Mouse (Mus musculus) megakaryocyte, embryonic 14.5 days (primary cell): ENCODE measurements around the gene Psmg4. TPM values are rescaled to one million over a fixed set of nuclear protein-coding genes. Genes with fewer than 3 reads are reported as not detected.
A peak's percentile ranks its signal among the peaks of the same experiment; 100 is the strongest.

Experiments used
- H3K27me3 ChIP-seq: replicated peaks from 2 replicates; pipeline ENCODE3; 2012; ENCODE audit warnings: inconsistent platforms
- H3K36me3 ChIP-seq: replicated peaks from 2 replicates; pipeline ENCODE3; 2012; ENCODE audit warnings: low read length, inconsistent platforms, mixed read lengths
- H3K4me1 ChIP-seq: 2 replicates; pipeline ENCODE4 v1.6.1; 2012; ENCODE audit warnings: inconsistent platforms
- H3K4me3 ChIP-seq: replicated peaks from 2 replicates; pipeline ENCODE3; 2012; ENCODE audit warnings: moderate library complexity, mild to moderate bottlenecking, inconsistent platforms
- H3K9me3 ChIP-seq: 2 replicates; pipeline ENCODE4 v1.6.1; 2012; ENCODE audit warnings: inconsistent platforms
- FLI1 ChIP-seq: IDR thresholded peaks from 2 replicates; pipeline ENCODE4 v1.6.1; 2012; ENCODE audit warnings: low read length, inconsistent platforms, mixed read lengths
- GATA1 ChIP-seq: IDR thresholded peaks from 3 replicates; pipeline ENCODE4 v1.6.1; 2012; ENCODE audit warnings: mixed read lengths, low read length, inconsistent platforms, borderline replicate concordance
- polyA plus RNA-seq: library from polyadenylated mRNA; stranded (reverse); fragments of >175 nt; gene quantifications from 2 replicates; pipeline ENCODE4 v1.2.3, GENCODE M21; 2012; ENCODE audit warnings: low replicate concordance; ENCODE audit not compliant: insufficient read depth

The Psmg4 gene
- polyA plus RNA-seq, 1 experiment, result 32.8 TPM

DNA sequence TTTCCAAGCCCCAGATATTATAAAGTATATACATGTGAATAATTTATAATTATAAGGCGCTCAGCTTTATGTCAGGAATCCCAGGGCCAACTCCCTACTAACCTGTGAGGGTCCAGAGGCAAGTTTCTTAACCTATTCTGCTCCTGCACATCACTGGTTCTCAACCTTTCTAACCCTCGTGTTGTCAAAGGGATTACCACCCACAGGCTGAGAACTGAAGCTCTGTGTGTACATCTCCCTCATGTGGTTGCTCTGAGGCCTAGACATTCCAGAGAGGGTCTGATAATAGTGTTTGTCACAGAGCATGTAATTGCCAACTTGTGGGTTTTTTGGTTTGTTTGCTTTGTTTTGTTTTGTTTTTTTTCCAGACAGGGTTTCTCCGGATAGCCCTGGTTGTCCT lies 15.8 kb upstream of the Psmg4 start:
- Histone ChIP-seq H3K9me3 (no peaks in the 10 kb centered on the region), H3K4me3 (no peak overlapping the region), H3K27me3 (peaks cover 26% of the 10 kb centered on the region), H3K4me1 (peaks cover 44% of the 10 kb centered on the region), H3K36me3 (no peaks in the 10 kb centered on the region)
- no peak for TF ChIP-seq GATA1
- TF ChIP-seq FLI1, result no peak

DNA sequence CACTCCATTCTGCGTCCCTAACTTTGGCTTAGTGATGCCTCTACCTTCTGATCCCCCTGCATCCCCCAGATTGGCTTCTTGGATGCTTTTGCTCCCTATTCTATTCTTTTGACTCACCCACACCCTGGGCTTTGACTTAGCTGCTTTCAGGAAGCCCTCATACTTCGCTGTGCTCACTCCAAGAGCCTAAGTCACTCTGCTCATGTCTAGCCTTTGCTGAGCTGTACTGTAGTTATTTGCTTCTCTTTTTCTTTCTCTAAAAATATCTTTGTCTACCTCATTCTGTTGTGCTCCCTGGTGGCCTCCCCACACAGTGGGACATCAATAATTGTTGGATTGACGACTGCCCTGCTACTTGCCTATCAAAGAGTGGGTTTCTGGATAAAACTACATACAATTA lies 14.6 kb upstream of the Psmg4 start:
- peaks cover 49% of the 10 kb centered on the region for H3K4me1 ChIP-seq
- H3K4me3 ChIP-seq, result no peak overlapping the region
- H3K9me3 ChIP-seq, result no peaks in the 10 kb centered on the region
- H3K27me3 ChIP-seq, result peaks cover 26% of the 10 kb centered on the region
- no peaks in the 10 kb centered on the region for H3K36me3 ChIP-seq
- TF ChIP-seq GATA1 (no peak), FLI1 (no peak)

DNA sequence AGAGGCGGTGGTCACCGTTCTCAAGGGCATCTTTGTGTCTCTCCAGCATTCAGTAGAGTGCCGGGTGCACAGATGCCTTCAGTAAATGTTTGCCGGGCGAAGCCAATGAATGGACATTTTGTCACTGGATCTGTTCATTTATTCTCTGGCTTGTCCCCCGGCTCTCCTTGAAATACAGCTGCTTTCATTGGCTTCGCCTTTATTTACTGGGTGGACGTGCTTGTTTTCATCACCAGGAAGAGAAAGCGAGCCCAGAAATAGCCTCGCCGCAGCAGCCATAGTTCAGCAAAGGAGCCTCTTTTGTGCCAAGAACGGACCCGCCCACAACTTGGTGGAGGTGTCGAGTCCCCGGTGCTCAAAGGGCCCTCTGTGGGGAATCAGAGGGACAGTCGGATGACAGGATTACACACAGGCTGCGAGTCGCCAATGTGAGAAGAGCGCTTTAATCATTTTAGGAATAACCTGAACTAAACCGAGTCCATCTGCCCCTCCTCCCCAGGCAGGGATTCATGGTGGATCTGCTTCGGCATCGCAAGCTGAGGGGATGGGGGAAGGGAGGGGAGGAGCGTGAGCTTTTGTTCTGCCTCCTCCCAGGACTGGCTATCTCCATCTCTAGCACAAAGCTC lies 13.9 kb upstream of the Psmg4 start:
- H3K4me3 ChIP-seq, result peak overlapping the region; percentile 86
- H3K4me1 ChIP-seq, result peaks cover 56% of the 10 kb centered on the region
- TF ChIP-seq FLI1, result no peak
- TF ChIP-seq GATA1, result no peak
- H3K27me3 ChIP-seq, result peaks cover 23% of the 10 kb centered on the region
- no peaks in the 10 kb centered on the region for H3K9me3 ChIP-seq
- H3K36me3 ChIP-seq, result no peaks in the 10 kb centered on the region

DNA sequence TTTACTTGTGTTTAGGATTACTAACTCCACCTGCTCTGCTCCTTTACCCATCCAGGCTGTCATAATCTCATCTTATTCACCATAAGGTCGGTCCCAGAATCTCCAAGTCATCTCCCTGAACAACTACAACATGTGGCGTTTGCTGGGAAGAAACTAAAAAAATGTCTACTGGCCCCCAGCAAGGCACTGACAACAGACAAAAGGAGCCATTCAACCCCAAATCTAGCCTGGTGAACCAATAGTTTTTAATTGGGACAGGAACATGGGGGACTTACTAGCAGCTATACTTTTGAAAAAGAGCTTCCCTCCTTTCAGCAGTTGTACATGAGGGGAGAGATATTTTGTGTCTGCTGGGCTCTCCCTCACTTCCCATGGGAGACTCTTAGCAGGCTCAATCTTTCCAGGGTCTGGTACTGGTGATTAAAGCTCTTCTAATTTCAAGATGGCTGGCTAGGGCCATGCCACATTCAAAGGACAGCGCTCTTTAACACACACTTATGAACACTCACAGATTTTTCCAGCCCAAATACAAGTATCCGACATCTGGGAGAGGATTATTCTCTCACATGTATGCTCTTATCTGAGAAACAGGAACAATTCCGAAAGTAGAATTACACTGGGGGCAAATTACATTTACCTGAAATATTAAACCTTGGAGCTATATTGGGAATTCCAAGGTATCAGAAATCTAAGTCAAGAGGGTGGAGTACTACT lies 13.1 kb upstream of the Psmg4 start:
- H3K27me3 ChIP-seq, result peaks cover 19% of the 10 kb centered on the region
- no peaks in the 10 kb centered on the region for H3K36me3 ChIP-seq
- no peaks in the 10 kb centered on the region for H3K9me3 ChIP-seq
- peaks cover 63% of the 10 kb centered on the region for H3K4me1 ChIP-seq
- TF ChIP-seq GATA1 (no peak), FLI1 (no peak)
- peak overlapping the region; percentile 86 for H3K4me3 ChIP-seq

DNA sequence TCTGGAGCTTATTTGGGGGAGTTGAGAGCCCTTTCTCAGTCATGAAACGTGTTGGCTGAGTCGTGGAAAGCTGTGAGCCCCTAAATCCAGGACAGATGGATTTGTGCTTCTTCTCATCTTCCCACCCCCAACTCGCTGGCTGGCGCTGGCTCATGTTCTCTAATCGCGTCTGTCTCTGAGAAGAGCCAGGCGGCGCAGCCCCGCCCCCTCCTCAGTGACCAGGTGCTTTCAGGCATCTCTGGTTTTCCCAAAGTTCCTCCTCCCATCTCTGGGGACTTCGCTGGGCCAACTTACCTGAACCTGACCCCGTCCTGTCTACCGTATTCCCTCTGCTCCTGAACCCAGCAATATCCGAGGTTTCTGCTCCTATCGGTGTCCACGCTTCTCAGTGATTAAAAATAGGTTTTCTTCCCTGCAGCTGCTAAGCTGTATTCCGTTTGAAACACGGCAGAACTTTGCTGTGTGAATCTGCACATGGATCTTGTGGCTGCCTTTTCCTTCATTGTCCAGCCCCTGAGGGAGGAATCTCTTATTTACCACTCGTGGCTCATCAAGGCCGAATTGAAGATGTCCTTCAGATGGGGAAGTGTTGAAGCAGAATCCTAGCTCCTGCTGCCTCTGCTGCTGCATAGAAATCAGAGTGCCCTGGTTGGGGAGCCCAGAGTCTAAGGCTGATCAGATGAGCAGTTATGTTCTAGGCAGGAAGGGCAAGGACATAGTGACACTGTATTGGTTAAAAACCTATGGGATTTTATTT lies 12.3 kb upstream of the Psmg4 start:
- Histone ChIP-seq H3K36me3 (no peaks in the 10 kb centered on the region), H3K4me3 (no peak overlapping the region), H3K27me3 (peaks cover 18% of the 10 kb centered on the region), H3K4me1 (peaks cover 68% of the 10 kb centered on the region), H3K9me3 (no peaks in the 10 kb centered on the region)
- no peak for TF ChIP-seq GATA1
- no peak for TF ChIP-seq FLI1

DNA sequence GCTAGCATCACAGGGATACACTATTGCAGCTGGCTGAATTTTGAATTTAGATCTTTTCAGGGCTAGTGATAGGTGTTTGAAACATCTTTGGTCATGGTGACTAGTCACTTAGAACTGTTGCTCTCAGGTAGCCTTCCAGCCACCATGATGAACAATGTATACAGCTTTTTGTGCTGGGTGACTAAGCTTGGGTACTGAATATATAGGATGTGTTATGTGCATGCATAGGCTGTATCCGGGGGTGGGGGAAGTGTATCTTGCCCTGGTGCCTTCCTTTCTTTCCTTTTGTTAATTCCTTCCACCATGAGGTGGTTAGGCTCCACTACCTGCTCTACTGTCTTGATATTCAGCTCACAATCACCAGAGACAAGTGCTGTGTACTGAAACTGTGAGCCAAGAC lies 11.3 kb upstream of the Psmg4 start:
- H3K27me3 ChIP-seq, result peaks cover 18% of the 10 kb centered on the region
- no peaks in the 10 kb centered on the region for H3K36me3 ChIP-seq
- TF ChIP-seq GATA1 (no peak), FLI1 (no peak)
- H3K9me3 ChIP-seq, result no peaks in the 10 kb centered on the region
- no peak overlapping the region for H3K4me3 ChIP-seq
- H3K4me1 ChIP-seq, result peaks cover 76% of the 10 kb centered on the region

GRCm38 (mm10) chr13:34152695-34153094 lies 10.1 kb upstream of the Psmg4 start:
- H3K27me3 ChIP-seq, result peaks cover 18% of the 10 kb centered on the region
- no peaks in the 10 kb centered on the region for H3K9me3 ChIP-seq
- TF ChIP-seq FLI1 (no peak), GATA1 (no peak)
- no peak overlapping the region for H3K4me3 ChIP-seq
- peaks cover 77% of the 10 kb centered on the region for H3K4me1 ChIP-seq
- no peaks in the 10 kb centered on the region for H3K36me3 ChIP-seq

DNA sequence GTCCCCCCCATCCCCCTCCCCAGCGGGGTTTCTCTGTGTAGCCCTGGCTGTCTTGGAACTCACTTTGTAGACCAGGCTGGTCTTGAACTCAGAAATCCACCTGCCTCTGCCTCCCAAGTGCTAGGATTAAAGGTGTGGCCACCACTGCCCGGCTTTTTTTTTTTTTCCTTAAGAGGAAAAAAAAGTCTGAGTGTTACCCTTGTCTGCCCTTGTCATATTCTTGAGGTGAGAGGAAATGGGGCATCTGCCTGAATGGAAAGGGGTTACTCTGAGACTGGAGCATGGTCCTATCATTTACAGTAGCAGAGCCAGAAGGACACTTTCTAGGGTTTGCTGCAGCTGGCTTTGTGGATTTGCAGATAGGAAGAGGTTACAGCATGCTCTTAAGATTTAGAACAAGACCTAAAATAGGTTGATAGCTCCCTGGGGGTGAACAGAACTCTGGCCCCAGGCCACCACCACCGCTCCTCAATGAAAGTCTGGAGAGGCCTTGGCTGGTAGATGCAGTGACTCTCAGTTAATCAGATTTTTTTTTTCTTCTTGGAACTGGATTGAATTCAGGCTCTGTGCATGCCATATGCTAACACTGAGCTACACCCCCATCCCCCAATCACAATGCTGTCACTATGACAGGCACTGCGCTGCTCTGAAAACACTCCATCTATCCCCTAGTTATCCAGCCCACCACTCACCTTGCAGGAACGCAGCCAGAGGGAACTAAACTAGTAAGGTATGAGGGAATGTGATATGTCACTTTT lies 9.3 kb upstream of the Psmg4 start:
- Histone ChIP-seq H3K4me3 (no peak overlapping the region), H3K9me3 (no peaks in the 10 kb centered on the region), H3K4me1 (peaks cover 69% of the 10 kb centered on the region), H3K27me3 (peaks cover 18% of the 10 kb centered on the region), H3K36me3 (no peaks in the 10 kb centered on the region)
- no peak for TF ChIP-seq GATA1
- no peak for TF ChIP-seq FLI1

DNA sequence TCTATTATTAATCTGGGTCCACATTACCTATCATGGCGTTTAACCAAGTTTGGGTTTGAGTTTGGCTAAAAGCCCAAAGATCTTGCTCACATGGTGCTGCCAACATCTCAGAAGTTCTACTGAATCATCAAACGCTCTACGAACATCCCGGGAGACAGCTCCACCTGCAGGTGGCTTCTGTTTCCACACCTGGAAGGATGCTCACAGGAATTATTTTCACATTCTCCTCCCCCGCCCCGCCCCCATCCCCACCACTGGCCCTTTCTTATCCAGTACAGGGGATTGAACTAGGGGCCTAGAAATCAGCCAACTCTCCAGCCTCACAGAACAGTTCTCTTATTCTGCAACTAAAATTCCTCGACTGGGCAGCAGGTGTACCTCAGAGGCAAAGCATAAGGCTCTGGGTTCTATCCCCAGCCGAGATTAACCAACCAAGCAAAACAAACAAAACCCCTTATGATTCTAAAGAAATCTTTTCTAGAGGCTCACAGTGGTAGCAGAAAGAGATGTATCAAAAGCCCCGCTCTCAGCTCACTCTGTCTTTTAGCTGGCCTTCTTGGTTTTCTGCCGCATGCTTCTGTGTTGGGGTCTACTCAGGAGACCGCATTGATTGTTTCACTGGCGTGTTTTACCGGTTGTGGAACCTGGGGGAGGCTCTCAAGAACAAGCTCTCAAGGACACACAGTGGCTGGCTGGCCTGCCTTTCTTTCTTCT lies 8.4 kb upstream of the Psmg4 start:
- H3K4me3 ChIP-seq, result peak overlapping the region; percentile 62

More for the DNA sequence above, 8.4 kb upstream of the Psmg4 start:
- Histone ChIP-seq H3K4me1 (peaks cover 60% of the 10 kb centered on the region), H3K27me3 (peaks cover 11% of the 10 kb centered on the region), H3K9me3 (no peaks in the 10 kb centered on the region), H3K36me3 (no peaks in the 10 kb centered on the region)
- no peak for TF ChIP-seq FLI1
- TF ChIP-seq GATA1, result no peak
